Mouse (Mus musculus) cerebellum, adult (tissue): Measurements from ENCODE around the gene Trpc3.
"Not testable (repeated sequence)": the region's sequence is repeated elsewhere in the genome, so short reads cannot be mapped to it uniquely, and the experiment has no call there.

Experiments
- ATAC-seq: cut with Nextera tagmentation; 2 replicates; pipeline ENCODE4 v1.9.2; 2017; ENCODE audit warnings: mild to moderate bottlenecking, moderate library complexity, mixed read lengths; ENCODE audit not compliant: insufficient number of reproducible peaks, low FRiP score, low TSS enrichment

Trpc3 gene

GRCm38 (mm10) chr3:36689392-36690291 lies at the start of gene Trpc3:
Trpc3 (minus strand) TSS chr3:36690167.
- peak; percentile 38; the same call in 1 of the 2 replicates for ATAC-seq

GRCm38 (mm10) chr3:36738071-36738470 lies 48.1 kb upstream of the Trpc3 start:
- no peak for ATAC-seq

GRCm38 (mm10) chr3:36733075-36733474 lies 43.1 kb upstream of the Trpc3 start:
- ATAC-seq, result no peak

- ATAC-seq, result no peak
Measured at GRCm38 (mm10) chr3:36726545-36726944, 36.6 kb upstream of the Trpc3 start.

- ATAC-seq, result no peak
Measured at GRCm38 (mm10) chr3:36721850-36722249, 31.9 kb upstream of the Trpc3 start.

- ATAC-seq, result no peak
Measured at GRCm38 (mm10) chr3:36709521-36709920, 19.6 kb upstream of the Trpc3 start.

GRCm38 (mm10) chr3:36690292-36690650 lies 304 bp upstream of the Trpc3 start:
- no peak for ATAC-seq

GRCm38 (mm10) chr3:36688874-36689273 lies 1.1 kb downstream of the Trpc3 start:
- ATAC-seq, result peak; percentile 43

GRCm38 (mm10) chr3:36675822-36676221 lies 14.1 kb downstream of the Trpc3 start:
- ATAC-seq, result no peak

- ATAC-seq, result no peak
Measured at GRCm38 (mm10) chr3:36667814-36668213, 22.2 kb downstream of the Trpc3 start.

GRCm38 (mm10) chr3:36645245-36645559 lies 44.8 kb downstream of the Trpc3 start:
- ATAC-seq, result not testable (repeated sequence)

- no peak for ATAC-seq
Measured at GRCm38 (mm10) chr3:36644554-36645244, 45.3 kb downstream of the Trpc3 start.

- ATAC-seq, result no peak
Measured at GRCm38 (mm10) chr3:36643354-36643753, 46.6 kb downstream of the Trpc3 start.

- no peak for ATAC-seq
Measured at GRCm38 (mm10) chr3:36642736-36643135, 47.2 kb downstream of the Trpc3 start.

GRCm38 (mm10) chr3:36640787-36641186 lies 49.2 kb downstream of the Trpc3 start:
- ATAC-seq, result no peak

GRCm38 (mm10) chr3:36635449-36635848 lies 54.5 kb downstream of the Trpc3 start:
- 0 out of 2 replicates have a peak, but pooled peaks have one; percentile 49 for ATAC-seq

GRCm38 (mm10) chr3:36626803-36627202 lies 63.2 kb downstream of the Trpc3 start:
- no peak for ATAC-seq

- ATAC-seq, result no peak
Measured at GRCm38 (mm10) chr3:36618181-36618580, 71.8 kb downstream of the Trpc3 start.

GRCm38 (mm10) chr3:36613908-36614255 lies 76.1 kb downstream of the Trpc3 start:
- ATAC-seq, result no peak

- peak; percentile 94 for ATAC-seq
Measured at GRCm38 (mm10) chr3:36613202-36613907, 76.6 kb downstream of the Trpc3 start, which contains the start of gene Bbs7. Bbs7 (minus strand) TSS chr3:36613477.

GRCm38 (mm10) chr3:36612687-36613086 lies 77.3 kb downstream of the Trpc3 start:
- no peak; the same call in 1 of the 2 replicates for ATAC-seq
